Mouse (Mus musculus) stomach, embryonic 14.5 days (tissue): ENCODE measurements around the gene Gm37240. TPM values are rescaled to one million over a fixed set of nuclear protein-coding genes. Genes with fewer than 3 reads are reported as not detected.

ENCODE experiments used
- ATAC-seq: fragments of 200-750 bp; cut with Nextera tagmentation; 2 replicates; pipeline ENCODE4 v1.8.0; 2017; ENCODE audit warnings: low read depth, moderate TSS enrichment; ENCODE audit not compliant: insufficient number of reproducible peaks, insufficient read depth, low FRiP score
- H3K27ac ChIP-seq: fragments of 300-500 bp; sonication (generic); 2 replicates; pipeline ENCODE4 v1.5.1; 2014; ENCODE audit warnings: mild to moderate bottlenecking, low read length, moderate library complexity, mixed read lengths
- H3K27me3 ChIP-seq: fragments of 300-500 bp; sonication (generic); 2 replicates; pipeline ENCODE4 v1.6.1; 2014; ENCODE audit warnings: low read length, control low read depth, mixed read lengths; ENCODE audit not compliant: control insufficient read depth, insufficient read depth
- H3K36me3 ChIP-seq: fragments of 300-500 bp; sonication (generic); 2 replicates; pipeline ENCODE4 v1.6.1; 2014; ENCODE audit warnings: mild to moderate bottlenecking, control low read depth, low read length, moderate library complexity, mixed read lengths; ENCODE audit not compliant: control insufficient read depth, insufficient read depth
- H3K4me1 ChIP-seq: fragments of 300-500 bp; sonication (generic); 2 replicates; pipeline ENCODE4 v1.6.1; 2014; ENCODE audit warnings: low read length, control low read depth, mixed read lengths; ENCODE audit not compliant: control insufficient read depth, insufficient read depth
- H3K4me2 ChIP-seq: fragments of 300-500 bp; sonication (generic); replicated peaks from 2 replicates; pipeline ENCODE4 v1.6.1; 2014; ENCODE audit warnings: low read depth, low read length, control low read depth
- H3K4me3 ChIP-seq: fragments of 300-500 bp; sonication (generic); 2 replicates; pipeline ENCODE4 v1.5.1; 2014; ENCODE audit warnings: low read depth, low read length, control low read depth
- H3K9ac ChIP-seq: fragments of 300-500 bp; sonication (generic); replicated peaks from 2 replicates; pipeline ENCODE4 v1.6.1; 2014; ENCODE audit warnings: low read depth, mild to moderate bottlenecking, control low read depth, low read length, moderate library complexity, mixed read lengths
- H3K9me3 ChIP-seq: fragments of 300-500 bp; sonication (generic); 2 replicates; pipeline ENCODE4 v1.6.1; 2016; ENCODE audit warnings: low read depth, low read length, control low read depth; ENCODE audit not compliant: control insufficient read depth
- WGBS: fragments of 180-500 bp; shearing (Covaris S2); extraction: QIAGEN DNeasy Blood & Tissue Kit; methylation state at CpG from one replicate; pipeline ENCODE4 v1.1.7; 2014; 5-methylcytosine and 5-hydroxymethylcytosine counted together
- polyA plus RNA-seq: library from polyadenylated mRNA; unstranded; fragments of >200 nt; fragmentation: Nextera tagmentation; extraction: Ambion mirVana; gene quantifications from 2 replicates; pipeline ENCODE4 v1.2.1, GENCODE M21; 2014

Gm37240 gene
- polyA plus RNA-seq, 1 experiment from 2014 or later = 9.6 TPM

DNA sequence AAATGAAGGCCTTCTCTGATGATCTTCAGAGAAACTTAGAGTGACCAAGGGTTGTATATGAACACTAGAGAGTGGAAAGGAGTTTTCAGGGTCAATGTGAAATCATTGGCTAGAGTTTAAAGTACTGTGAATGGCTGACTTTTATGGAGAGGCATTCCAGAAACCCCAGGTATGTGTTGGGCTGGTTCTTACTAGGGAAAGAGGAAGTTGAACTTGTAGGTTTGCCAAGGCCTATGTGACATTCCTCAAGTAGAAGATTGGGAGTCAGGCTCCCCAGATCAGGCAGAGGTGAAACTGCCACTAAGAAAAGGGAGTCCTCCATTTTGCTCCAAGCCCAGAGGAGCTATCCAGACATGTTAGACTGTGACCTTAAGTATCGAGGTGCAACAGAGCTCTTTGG, 858.2 kb downstream of the Gm37240 start:
- Histone ChIP-seq H3K36me3 (no peaks in the 10 kb centered on the region), H3K4me1 (no peaks in the 10 kb centered on the region), H3K27ac (no peak overlapping the region), H3K9ac (no peak overlapping the region), H3K4me2 (no peak overlapping the region), H3K27me3 (no peaks in the 10 kb centered on the region), H3K4me3 (no peak overlapping the region), H3K9me3 (no peaks in the 10 kb centered on the region)
- ATAC-seq = no peak
- WGBS = 79% methylated on average over 1 of the region's 1 CpGs

DNA sequence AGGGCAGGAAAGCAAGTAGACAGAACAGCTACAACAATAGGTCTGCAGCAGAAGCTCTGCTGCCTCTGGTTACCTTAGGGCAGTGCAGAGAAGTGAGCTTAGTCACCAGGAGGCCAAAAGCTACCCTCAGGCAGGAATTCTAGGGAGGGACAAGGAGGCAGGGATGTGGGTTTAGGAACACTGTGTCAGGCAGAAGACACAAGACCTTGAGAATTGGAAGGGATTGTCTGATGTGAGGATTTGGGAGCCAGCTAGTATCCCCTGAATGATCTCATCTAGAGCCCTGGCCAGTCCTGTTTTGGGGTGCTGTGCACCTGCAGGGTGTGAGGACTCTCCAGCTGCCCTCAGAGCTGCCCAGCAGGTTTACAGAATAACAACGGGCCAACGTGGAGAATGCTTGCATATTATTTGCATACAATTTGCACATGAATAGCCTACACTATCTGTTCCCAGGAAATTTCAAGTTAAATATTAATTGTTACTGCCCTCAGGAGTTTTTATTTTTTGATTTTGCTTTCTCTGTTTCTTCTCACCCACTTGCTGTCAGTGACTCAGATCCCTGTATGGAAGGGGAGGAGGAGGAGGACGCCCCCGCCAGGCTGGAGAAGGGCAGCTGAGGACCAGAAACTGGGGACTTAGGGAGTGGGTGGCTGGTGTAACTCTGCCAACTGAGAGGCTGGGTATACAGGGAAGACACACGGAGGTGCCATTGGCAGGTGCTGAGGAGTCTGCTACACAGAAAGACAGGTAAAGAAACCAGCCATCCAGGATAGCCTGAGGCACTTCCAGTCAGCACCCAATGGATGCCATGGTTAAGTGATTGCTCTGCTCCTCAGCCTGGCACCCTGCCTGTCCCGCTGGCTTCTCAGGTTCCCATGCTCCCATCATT, 862.3 kb downstream of the Gm37240 start:
- ATAC-seq = no peak
- H3K27me3 ChIP-seq = no peaks in the 10 kb centered on the region
- no peak overlapping the region for H3K9ac ChIP-seq
- no peak overlapping the region for H3K4me2 ChIP-seq
- no peak overlapping the region for H3K4me3 ChIP-seq
- no peaks in the 10 kb centered on the region for H3K4me1 ChIP-seq
- no peak overlapping the region for H3K27ac ChIP-seq
- WGBS = 35% methylated on average over 6 of the region's 6 CpGs
- no peaks in the 10 kb centered on the region for H3K9me3 ChIP-seq
- H3K36me3 ChIP-seq = no peaks in the 10 kb centered on the region

- no peak overlapping the region for H3K9ac ChIP-seq
- H3K4me2 ChIP-seq = no peak overlapping the region
- H3K27me3 ChIP-seq = no peaks in the 10 kb centered on the region
- no peaks in the 10 kb centered on the region for H3K4me1 ChIP-seq
- no peak overlapping the region for H3K4me3 ChIP-seq
- no peaks in the 10 kb centered on the region for H3K9me3 ChIP-seq
- H3K27ac ChIP-seq = no peak overlapping the region
- WGBS = 78% methylated on average over 2 of the region's 2 CpGs
- ATAC-seq = no peak
- no peaks in the 10 kb centered on the region for H3K36me3 ChIP-seq
Measured at GRCm38 (mm10) chr3:85024237-85024636, 863.1 kb downstream of the Gm37240 start.

- no peak overlapping the region for H3K27ac ChIP-seq
- ATAC-seq = no peak
Measured at GRCm38 (mm10) chr3:85022800-85023199, 864.5 kb downstream of the Gm37240 start.

DNA sequence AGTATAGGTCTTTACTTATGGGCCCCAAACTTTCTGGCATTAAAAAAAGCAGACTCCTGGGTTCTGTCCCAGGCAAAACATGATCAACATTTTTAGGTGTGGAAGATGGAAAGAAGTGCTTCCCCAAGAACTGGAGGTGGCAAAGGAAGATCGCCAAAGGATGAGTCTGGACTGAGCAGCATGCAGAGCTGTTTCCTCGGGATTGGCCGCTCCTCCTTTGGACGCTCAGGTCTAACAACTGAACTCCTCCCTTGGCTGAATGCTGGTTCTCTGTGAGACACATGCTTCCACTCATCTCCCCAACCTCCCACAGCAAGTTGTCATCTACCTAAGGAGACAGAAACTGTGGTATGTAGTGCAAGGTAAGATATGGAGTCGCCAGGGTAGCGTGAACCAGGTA, 865.5 kb downstream of the Gm37240 start:
- no peak for ATAC-seq

More at GRCm38 (mm10) chr3:85022800-85023199, 864.5 kb downstream of the Gm37240 start:
- Histone ChIP-seq H3K9ac (no peak overlapping the region), H3K4me1 (no peaks in the 10 kb centered on the region), H3K27me3 (no peaks in the 10 kb centered on the region), H3K9me3 (no peaks in the 10 kb centered on the region), H3K4me3 (no peak overlapping the region), H3K36me3 (no peaks in the 10 kb centered on the region), H3K4me2 (no peak overlapping the region)
- 79% methylated on average over 11 of the region's 11 CpGs for WGBS

GRCm38 (mm10) chr3:85020137-85020536, 867.2 kb downstream of the Gm37240 start:
- Histone ChIP-seq H3K4me1 (no peaks in the 10 kb centered on the region), H3K9me3 (no peaks in the 10 kb centered on the region), H3K4me2 (no peak overlapping the region), H3K9ac (no peak overlapping the region), H3K4me3 (no peak overlapping the region), H3K36me3 (no peaks in the 10 kb centered on the region), H3K27ac (no peak overlapping the region), H3K27me3 (no peaks in the 10 kb centered on the region)
- no peak for ATAC-seq

More for the DNA sequence above, 865.5 kb downstream of the Gm37240 start:
- WGBS = 82% methylated on average over 6 of the region's 6 CpGs
- H3K4me1 ChIP-seq = no peaks in the 10 kb centered on the region
- H3K9me3 ChIP-seq = no peaks in the 10 kb centered on the region
- H3K27me3 ChIP-seq = no peaks in the 10 kb centered on the region
- no peak overlapping the region for H3K9ac ChIP-seq
- no peaks in the 10 kb centered on the region for H3K36me3 ChIP-seq
- H3K27ac ChIP-seq = no peak overlapping the region
- H3K4me2 ChIP-seq = no peak overlapping the region
- H3K4me3 ChIP-seq = no peak overlapping the region

- Histone ChIP-seq H3K4me2 (no peak overlapping the region), H3K36me3 (no peaks in the 10 kb centered on the region), H3K4me3 (no peak overlapping the region), H3K27me3 (no peaks in the 10 kb centered on the region), H3K27ac (no peak overlapping the region), H3K4me1 (no peaks in the 10 kb centered on the region), H3K9me3 (no peaks in the 10 kb centered on the region), H3K9ac (no peak overlapping the region)
- ATAC-seq = no peak
- 55% methylated on average over 9 of the region's 9 CpGs for WGBS
Measured at GRCm38 (mm10) chr3:85015667-85016066, 871.7 kb downstream of the Gm37240 start.

DNA sequence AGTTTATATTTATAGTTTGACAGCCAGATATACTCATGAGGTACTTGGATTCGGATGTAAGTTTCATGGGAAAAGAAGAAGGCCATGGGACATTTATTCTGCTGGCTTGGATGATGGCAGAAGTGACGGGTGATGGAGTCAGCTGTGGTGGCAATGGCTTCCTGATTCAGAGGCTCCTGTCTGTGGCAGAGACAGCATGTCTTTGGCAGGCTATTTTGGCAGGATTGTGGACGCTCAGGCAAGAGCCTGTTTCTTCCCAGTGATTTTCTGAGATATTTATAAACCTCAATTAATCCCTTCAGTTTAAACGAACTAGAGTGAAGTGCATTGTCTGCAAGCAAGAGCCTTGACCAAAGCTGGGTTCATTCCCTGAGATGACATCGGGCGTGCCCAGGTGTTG, 874.4 kb downstream of the Gm37240 start:
- H3K27me3 ChIP-seq = no peaks in the 10 kb centered on the region
- ATAC-seq = no peak
- H3K27ac ChIP-seq = no peak overlapping the region
- no peak overlapping the region for H3K9ac ChIP-seq
- no peak overlapping the region for H3K4me3 ChIP-seq
- no peaks in the 10 kb centered on the region for H3K9me3 ChIP-seq
- H3K36me3 ChIP-seq = no peaks in the 10 kb centered on the region
- H3K4me1 ChIP-seq = no peaks in the 10 kb centered on the region
- H3K4me2 ChIP-seq = no peak overlapping the region
- 82% methylated on average over 6 of the region's 6 CpGs for WGBS

DNA sequence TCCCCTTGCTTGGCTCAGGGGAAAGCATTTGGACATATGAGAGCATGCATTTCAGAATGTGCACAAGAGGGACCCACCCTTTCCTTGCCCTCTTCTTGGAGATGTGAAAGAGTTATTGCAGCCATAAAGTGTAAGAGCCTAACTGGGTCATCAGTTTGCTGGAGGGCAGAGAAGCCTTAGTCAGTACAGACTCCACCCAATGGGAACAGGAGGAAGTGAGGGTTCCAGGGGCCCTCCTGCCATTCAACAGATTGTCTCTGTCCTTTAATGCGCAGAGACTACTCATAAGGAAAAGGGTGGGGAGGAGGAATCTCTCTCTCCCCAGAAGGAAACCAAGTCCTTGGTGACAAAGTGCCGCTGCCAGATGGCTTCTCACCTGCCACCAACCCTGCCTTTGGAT, 882.1 kb downstream of the Gm37240 start:
- no peaks in the 10 kb centered on the region for H3K4me1 ChIP-seq
- H3K4me2 ChIP-seq = no peak overlapping the region
- no peaks in the 10 kb centered on the region for H3K9me3 ChIP-seq
- no peaks in the 10 kb centered on the region for H3K36me3 ChIP-seq
- no peaks in the 10 kb centered on the region for H3K27me3 ChIP-seq
- no peak overlapping the region for H3K4me3 ChIP-seq
- WGBS = 89% methylated on average over 2 of the region's 2 CpGs
- no peak overlapping the region for H3K9ac ChIP-seq
- H3K27ac ChIP-seq = no peak overlapping the region
- no peak for ATAC-seq
